Mouse (Mus musculus) heart, adult 2 months (tissue): ENCODE results near the gene Efcab9. TPM values are rescaled to one million over a fixed set of nuclear protein-coding genes. Genes with fewer than 3 reads are reported as not detected.

Experiments
- DNase-seq, 2 experiments: peaks; one replicate each; pipeline ENCODE4 v3.0.0; 2021
- H3K27ac ChIP-seq: fragments of 200-600 bp; 2 replicates; pipeline ENCODE4 v1.8.1; 2022
- H3K27me3 ChIP-seq: fragments of 200-500 bp; 2 replicates; pipeline ENCODE4 v1.6.1; 2012; ENCODE audit warnings: mild to moderate bottlenecking, low read length, inconsistent platforms, mixed read lengths; ENCODE audit not compliant: control insufficient read depth, insufficient read depth
- H3K36me3 ChIP-seq: fragments of 200-500 bp; 2 replicates; pipeline ENCODE4 v1.6.1; 2012; ENCODE audit warnings: low read length, inconsistent platforms; ENCODE audit not compliant: control insufficient read depth, insufficient read depth
- H3K4me1 ChIP-seq: fragments of 200-500 bp; 2 replicates; pipeline ENCODE4 v1.6.1; 2011; ENCODE audit warnings: low read length; ENCODE audit not compliant: control insufficient read depth, insufficient read depth
- H3K4me3 ChIP-seq: fragments of 200-600 bp; 2 replicates; pipeline ENCODE4 v1.8.1; 2022
- H3K79me2 ChIP-seq: fragments of 200-500 bp; replicated peaks from 2 replicates; pipeline ENCODE4 v1.6.1; 2012; ENCODE audit warnings: mild to moderate bottlenecking, inconsistent platforms, low read length, moderate library complexity, mixed read lengths; ENCODE audit not compliant: control insufficient read depth, insufficient read depth
- H3K9ac ChIP-seq: fragments of 200-500 bp; 2 replicates; pipeline ENCODE4 v1.6.1; 2012; ENCODE audit warnings: low read depth, mild to moderate bottlenecking, control low read depth, inconsistent platforms, low read length, mixed read lengths
- CTCF ChIP-seq: fragments of 200-600 bp; IDR thresholded peaks from 2 replicates; pipeline ENCODE4 v1.8.1; 2022; ENCODE audit warnings: antibody characterized with exemption, mild to moderate bottlenecking, moderate library complexity
- EP300 ChIP-seq: fragments of 200-500 bp; IDR thresholded peaks from 2 replicates; pipeline ENCODE4 v1.6.1; 2011; ENCODE audit warnings: low read depth, low read length, control low read depth; ENCODE audit not compliant: insufficient read depth
- POLR2A ChIP-seq: fragments of 200-500 bp; IDR thresholded peaks from 2 replicates; pipeline ENCODE4 v1.6.1; 2011; ENCODE audit warnings: mild to moderate bottlenecking, low read depth, low read length, control low read depth; ENCODE audit not compliant: insufficient read depth
- WGBS: fragments of 180-500 bp; shearing (Covaris S2); methylation state at CpG from one replicate; pipeline ENCODE4 v1.1.7; 2018; 5-methylcytosine and 5-hydroxymethylcytosine counted together
- intact Hi-C: fragments of 180-260 bp; cut with DNase I; formaldehyde crosslinking; loops from one replicate; pipeline ENCODE4 v1.15.1; 2025
- polyA plus RNA-seq: library from polyadenylated mRNA; depleted of rRNA; stranded (reverse); fragments of >200 nt; gene quantifications from 2 replicates; pipeline ENCODE4 v1.2.3, GENCODE M21; 2012
- total RNA-seq, 2 experiments: library from RNA; stranded (reverse); gene quantifications; 2 replicates each; pipeline ENCODE4 v1.2.3; 2021

Efcab9 gene
- total and polyA plus RNA-seq, 3 experiments = not detected

GRCm38 (mm10) chr11:32558677-32559076 is 26.8 kb upstream of the Efcab9 start:
- H3K4me3 ChIP-seq = no peak overlapping the region
- WGBS = 46% methylated on average over 8 of the region's 8 CpGs
- no peaks in the 10 kb centered on the region for H3K27me3 ChIP-seq
- TF ChIP-seq POLR2A (no peak), EP300 (no peak), CTCF (no peak)
- no peaks in the 10 kb centered on the region for H3K79me2 ChIP-seq
- DNase-seq = peak in 1 of 2 experiments; percentile 60
- peak overlapping the region; percentile 23 for H3K27ac ChIP-seq
- no peak overlapping the region for H3K9ac ChIP-seq
- peaks cover 30% of the 10 kb centered on the region for H3K4me1 ChIP-seq
- no peaks in the 10 kb centered on the region for H3K36me3 ChIP-seq
- intact Hi-C loops = no loop called here

- WGBS = 87% methylated on average over 4 of the region's 4 CpGs
- TF ChIP-seq POLR2A = no peak
- no peak for TF ChIP-seq EP300
- no peak for TF ChIP-seq CTCF
- Histone ChIP-seq H3K27ac (no peak overlapping the region), H3K9ac (no peak overlapping the region), H3K27me3 (no peaks in the 10 kb centered on the region), H3K4me3 (no peak overlapping the region), H3K4me1 (peaks cover 28% of the 10 kb centered on the region), H3K79me2 (no peaks in the 10 kb centered on the region), H3K36me3 (no peaks in the 10 kb centered on the region)
- no peak for DNase-seq
- intact Hi-C loops = no loop called here
Measured at GRCm38 (mm10) chr11:32558026-32558425, 26.1 kb upstream of the Efcab9 start.

- WGBS = 83% methylated on average over 10 of the region's 10 CpGs
- no peaks in the 10 kb centered on the region for H3K79me2 ChIP-seq
- H3K4me3 ChIP-seq = no peak overlapping the region
- peaks cover 30% of the 10 kb centered on the region for H3K4me1 ChIP-seq
- TF ChIP-seq POLR2A (no peak), CTCF (no peak), EP300 (no peak)
- no peak overlapping the region for H3K27ac ChIP-seq
- no peak overlapping the region for H3K9ac ChIP-seq
- no peaks in the 10 kb centered on the region for H3K27me3 ChIP-seq
- DNase-seq = peak in 1 of 2 experiments; percentile 45
- H3K36me3 ChIP-seq = no peaks in the 10 kb centered on the region
- intact Hi-C loops = no loop called here
Measured at GRCm38 (mm10) chr11:32556333-32556990, 24.6 kb upstream of the Efcab9 start.

GRCm38 (mm10) chr11:32555103-32555689 is 23.3 kb upstream of the Efcab9 start:
- Histone ChIP-seq H3K9ac (no peak overlapping the region), H3K79me2 (no peaks in the 10 kb centered on the region), H3K36me3 (no peaks in the 10 kb centered on the region), H3K27ac (peak overlapping the region; percentile 49), H3K27me3 (no peaks in the 10 kb centered on the region), H3K4me3 (no peak overlapping the region), H3K4me1 (peaks cover 36% of the 10 kb centered on the region)
- WGBS = 85% methylated on average over 12 of the region's 12 CpGs
- DNase-seq = no peak
- intact Hi-C loops = loop anchor here (2.0 kb wide), 1 partner anchor 16 kb away; no protein-coding TSS in a partner anchor
- no peak for TF ChIP-seq CTCF
- TF ChIP-seq POLR2A = no peak
- TF ChIP-seq EP300 = no peak

GRCm38 (mm10) chr11:32554141-32555091 is 22.5 kb upstream of the Efcab9 start:
- no peak overlapping the region for H3K9ac ChIP-seq
- intact Hi-C loops = loop anchor here (2.0 kb wide), 1 partner anchor 16 kb away; no protein-coding TSS in a partner anchor
- whole genome bisulfite sequencing = 58% methylated on average over 14 of the region's 14 CpGs
- TF ChIP-seq CTCF (no peak), POLR2A (no peak), EP300 (no peak)
- no peaks in the 10 kb centered on the region for H3K27me3 ChIP-seq
- DNase-seq = peak in 1 of 2 experiments; percentile 46
- peak overlapping the region; percentile 67 for H3K27ac ChIP-seq
- peaks cover 5% of the 10 kb centered on the region; the same call in 1 of the 2 replicates for H3K36me3 ChIP-seq
- H3K79me2 ChIP-seq = no peaks in the 10 kb centered on the region
- H3K4me3 ChIP-seq = no peak overlapping the region
- peaks cover 37% of the 10 kb centered on the region for H3K4me1 ChIP-seq
